Mouse (Mus musculus) hindbrain, embryonic 16.5 days (tissue): ENCODE measurements at regions not wholly inside any gene's neighbourhood (a gene's known extent, or its start where the extent isn't known, plus 50 kb on each side); places are given as distances from the start of the nearest gene placed in this dataset.

Experiments
- ATAC-seq: fragments of 200-750 bp; cut with Nextera tagmentation; 2 replicates; pipeline ENCODE4 v1.8.0; 2017; ENCODE audit warnings: moderate TSS enrichment, moderate library complexity
- H3K27ac ChIP-seq: fragments of 300-500 bp; sonication (generic); 2 replicates; pipeline ENCODE4 v1.5.1; 2014; ENCODE audit warnings: low read depth, mild to moderate bottlenecking, control low read depth, low read length, moderate library complexity
- H3K27me3 ChIP-seq: fragments of 300-500 bp; sonication (generic); replicated peaks from 2 replicates; pipeline ENCODE4 v1.6.1; 2014; ENCODE audit warnings: low read length; ENCODE audit not compliant: control insufficient read depth, insufficient read depth
- H3K36me3 ChIP-seq: fragments of 300-500 bp; sonication (generic); 2 replicates; pipeline ENCODE4 v1.6.1; 2014; ENCODE audit warnings: mild to moderate bottlenecking, low read length, moderate library complexity, mixed read lengths; ENCODE audit not compliant: control insufficient read depth, insufficient read depth
- H3K4me1 ChIP-seq: fragments of 300-500 bp; sonication (generic); 2 replicates; pipeline ENCODE4 v1.6.1; 2014; ENCODE audit warnings: low read depth, low read length; ENCODE audit not compliant: control insufficient read depth, insufficient read depth
- H3K4me2 ChIP-seq: fragments of 300-500 bp; sonication (generic); 2 replicates; pipeline ENCODE4 v1.6.1; 2014; ENCODE audit warnings: mild to moderate bottlenecking, low read length, control low read depth, moderate library complexity
- H3K4me3 ChIP-seq: fragments of 300-500 bp; sonication (generic); 2 replicates; pipeline ENCODE4 v1.5.1; 2014; ENCODE audit warnings: mild to moderate bottlenecking, low read length, control low read depth, moderate library complexity
- H3K9ac ChIP-seq: fragments of 300-500 bp; sonication (generic); 2 replicates; pipeline ENCODE4 v1.6.1; 2014; ENCODE audit warnings: low read depth, mild to moderate bottlenecking, control low read depth, low read length, moderate library complexity
- H3K9me3 ChIP-seq: fragments of 300-500 bp; sonication (generic); 2 replicates; pipeline ENCODE4 v1.6.1; 2014; ENCODE audit warnings: mild to moderate bottlenecking, low read length, moderate library complexity; ENCODE audit not compliant: control insufficient read depth
- WGBS: fragments of 180-500 bp; shearing (Covaris S2); extraction: QIAGEN DNeasy Blood & Tissue Kit; methylation state at CpG from one replicate; pipeline ENCODE4 v1.1.7; 2014; 5-methylcytosine and 5-hydroxymethylcytosine counted together

- Histone ChIP-seq H3K36me3 (no peaks in the 10 kb centered on the region), H3K27ac (no peak overlapping the region), H3K4me1 (peaks cover 16% of the 10 kb centered on the region), H3K4me2 (peak overlapping the region; percentile 45), H3K27me3 (no peaks in the 10 kb centered on the region), H3K9me3 (no peaks in the 10 kb centered on the region), H3K4me3 (no peak overlapping the region), H3K9ac (no peak overlapping the region; the same call in 1 of the 2 replicates)
- 19% methylated on average over 16 of the region's 16 CpGs for WGBS
- peak; percentile 79 for ATAC-seq
Observed at GRCm38 (mm10) chr14:62003013-62003781, 289.2 kb upstream of the Rnaseh2b start.

DNA sequence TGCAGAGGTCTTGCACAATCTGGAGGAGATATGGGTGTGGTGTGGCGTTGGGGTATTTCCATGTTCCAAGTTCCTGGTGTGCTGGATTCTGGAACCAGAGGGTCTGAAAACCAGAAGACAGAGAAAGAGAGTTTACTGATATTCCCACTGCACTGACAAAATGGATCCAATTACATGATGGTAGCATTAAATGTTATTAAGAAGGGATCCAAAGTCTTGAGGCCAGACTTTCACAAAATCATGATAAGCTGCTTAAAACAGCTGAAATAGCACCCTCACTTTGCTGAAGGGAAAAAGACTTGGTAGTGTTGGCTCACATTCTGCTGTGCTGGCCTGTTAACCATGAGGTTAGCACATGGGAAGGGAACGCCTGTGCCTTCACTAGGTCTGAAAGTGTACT, 288.6 kb upstream of the Rnaseh2b start:
- Histone ChIP-seq H3K4me2 (no peak overlapping the region; the same call in 1 of the 2 replicates), H3K4me1 (peaks cover 16% of the 10 kb centered on the region), H3K27me3 (no peaks in the 10 kb centered on the region), H3K36me3 (no peaks in the 10 kb centered on the region), H3K9me3 (no peaks in the 10 kb centered on the region), H3K9ac (no peak overlapping the region), H3K4me3 (no peak overlapping the region), H3K27ac (no peak overlapping the region)
- no peak for ATAC-seq
- WGBS = 81% methylated on average over 2 of the region's 2 CpGs

DNA sequence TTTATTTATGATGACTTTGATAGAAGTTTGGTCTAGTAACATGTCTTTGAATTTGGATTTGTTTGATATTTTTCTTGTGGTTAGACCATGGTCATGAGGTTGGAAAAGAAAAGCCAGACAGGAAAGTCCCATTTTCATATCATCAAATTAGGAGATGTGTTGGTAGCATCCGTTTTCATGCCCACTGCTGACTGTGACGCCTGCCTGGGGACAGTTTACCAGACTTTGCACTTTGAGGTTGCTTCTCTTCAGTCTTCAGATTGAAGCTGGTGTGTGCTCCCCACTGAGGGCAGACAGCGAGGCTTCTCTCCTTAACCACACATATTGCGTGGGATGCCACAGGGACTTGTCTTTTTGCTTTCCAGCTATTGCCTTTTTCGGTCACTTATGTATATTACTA, 283.7 kb upstream of the Rnaseh2b start:
- Histone ChIP-seq H3K4me1 (no peaks in the 10 kb centered on the region), H3K9ac (no peak overlapping the region), H3K36me3 (no peaks in the 10 kb centered on the region), H3K27ac (no peak overlapping the region), H3K9me3 (no peaks in the 10 kb centered on the region), H3K4me2 (no peak overlapping the region), H3K4me3 (no peak overlapping the region), H3K27me3 (no peaks in the 10 kb centered on the region)
- ATAC-seq = no peak
- WGBS = 94% methylated on average over 5 of the region's 5 CpGs

DNA sequence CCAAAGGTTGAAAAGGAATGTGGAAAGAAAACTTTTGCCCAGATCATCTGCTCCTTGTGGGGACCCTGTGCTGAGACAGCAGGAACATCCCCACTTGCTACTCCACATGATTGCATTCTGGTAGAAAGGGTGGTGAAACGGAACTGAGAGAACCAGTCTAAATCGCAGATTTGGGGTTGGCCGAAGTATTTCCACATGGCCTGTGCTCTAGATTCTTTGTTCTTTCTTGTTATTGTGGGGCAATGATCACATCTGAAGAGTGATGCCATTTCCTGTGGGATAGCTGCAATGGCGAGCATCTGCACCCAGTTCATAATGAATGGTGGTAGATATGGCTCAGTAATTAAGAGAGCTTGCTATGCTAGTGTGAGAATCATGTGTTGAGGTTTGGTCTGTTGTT, 273.6 kb upstream of the Rnaseh2b start:
- WGBS = 83% methylated on average over 4 of the region's 4 CpGs

DNA sequence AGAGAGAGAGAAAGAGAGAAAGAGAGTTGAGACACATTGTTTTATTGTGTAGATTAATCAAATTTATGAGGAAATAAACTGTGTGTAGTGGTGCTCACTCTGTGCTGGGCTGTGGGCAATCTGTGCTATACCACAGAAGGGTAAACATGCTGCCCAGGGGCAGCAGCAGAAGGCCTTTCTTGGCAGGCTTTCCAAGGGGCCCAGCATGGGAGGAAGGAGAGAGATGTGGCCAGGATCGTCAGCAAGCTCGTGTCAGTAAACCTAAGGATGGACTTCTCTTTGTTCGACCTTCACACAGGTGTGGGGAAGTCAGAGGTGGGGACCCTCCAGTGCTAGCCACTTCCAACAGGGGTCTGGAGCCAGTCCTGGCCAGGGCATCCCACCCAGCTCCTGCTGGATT, 271.4 kb upstream of the Rnaseh2b start:
- ATAC-seq = no peak
- H3K4me2 ChIP-seq = no peak overlapping the region
- WGBS = 64% methylated on average over 3 of the region's 3 CpGs
- H3K9ac ChIP-seq = no peak overlapping the region
- no peaks in the 10 kb centered on the region for H3K4me1 ChIP-seq
- H3K27ac ChIP-seq = no peak overlapping the region
- H3K27me3 ChIP-seq = no peaks in the 10 kb centered on the region
- H3K36me3 ChIP-seq = no peaks in the 10 kb centered on the region
- no peak overlapping the region for H3K4me3 ChIP-seq
- no peaks in the 10 kb centered on the region for H3K9me3 ChIP-seq

More for the DNA sequence above, 273.6 kb upstream of the Rnaseh2b start:
- Histone ChIP-seq H3K9ac (no peak overlapping the region), H3K27ac (no peak overlapping the region), H3K4me3 (no peak overlapping the region), H3K36me3 (no peaks in the 10 kb centered on the region), H3K27me3 (no peaks in the 10 kb centered on the region), H3K4me1 (no peaks in the 10 kb centered on the region), H3K4me2 (no peak overlapping the region), H3K9me3 (no peaks in the 10 kb centered on the region)
- ATAC-seq = no peak

GRCm38 (mm10) chr14:62022193-62022592, 270.2 kb upstream of the Rnaseh2b start:
- Histone ChIP-seq H3K4me3 (no peak overlapping the region), H3K4me2 (no peak overlapping the region), H3K27ac (no peak overlapping the region), H3K9me3 (no peaks in the 10 kb centered on the region), H3K4me1 (no peaks in the 10 kb centered on the region), H3K27me3 (no peaks in the 10 kb centered on the region), H3K9ac (no peak overlapping the region), H3K36me3 (no peaks in the 10 kb centered on the region)
- no peak for ATAC-seq
- WGBS = 92% methylated on average over 3 of the region's 3 CpGs

DNA sequence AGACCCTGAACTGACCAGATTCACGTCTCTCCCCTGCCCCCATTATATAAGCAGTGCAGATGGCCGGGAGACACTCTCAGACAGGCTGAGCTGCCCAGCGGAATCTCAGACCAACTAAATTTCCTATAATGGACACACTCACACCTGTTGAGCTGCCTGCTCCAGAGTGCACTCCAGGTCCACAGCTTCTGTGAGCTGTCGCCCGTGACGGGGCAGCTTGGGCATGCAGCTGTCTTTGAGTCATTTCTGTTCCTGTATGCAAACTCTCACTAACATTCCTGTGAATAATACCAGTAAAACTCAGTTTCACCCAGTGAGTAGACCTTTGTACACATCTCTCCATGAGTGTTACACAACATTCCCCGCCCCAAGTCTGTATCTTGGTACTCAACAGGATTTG, 269.4 kb upstream of the Rnaseh2b start:
- Histone ChIP-seq H3K27me3 (no peaks in the 10 kb centered on the region), H3K36me3 (no peaks in the 10 kb centered on the region), H3K9me3 (no peaks in the 10 kb centered on the region), H3K4me3 (no peak overlapping the region), H3K4me1 (no peaks in the 10 kb centered on the region), H3K27ac (no peak overlapping the region), H3K9ac (no peak overlapping the region), H3K4me2 (no peak overlapping the region)
- 84% methylated on average over 7 of the region's 7 CpGs for WGBS
- no peak for ATAC-seq

- no peak overlapping the region for H3K4me2 ChIP-seq
- ATAC-seq = no peak
- H3K27ac ChIP-seq = no peak overlapping the region
- H3K4me3 ChIP-seq = no peak overlapping the region
- no peaks in the 10 kb centered on the region for H3K27me3 ChIP-seq
- 82% methylated on average over 8 of the region's 8 CpGs for WGBS
- no peak overlapping the region for H3K9ac ChIP-seq
- no peaks in the 10 kb centered on the region for H3K4me1 ChIP-seq
- no peaks in the 10 kb centered on the region for H3K36me3 ChIP-seq
- H3K9me3 ChIP-seq = no peaks in the 10 kb centered on the region
Observed at GRCm38 (mm10) chr14:62027751-62028279, 264.6 kb upstream of the Rnaseh2b start.

DNA sequence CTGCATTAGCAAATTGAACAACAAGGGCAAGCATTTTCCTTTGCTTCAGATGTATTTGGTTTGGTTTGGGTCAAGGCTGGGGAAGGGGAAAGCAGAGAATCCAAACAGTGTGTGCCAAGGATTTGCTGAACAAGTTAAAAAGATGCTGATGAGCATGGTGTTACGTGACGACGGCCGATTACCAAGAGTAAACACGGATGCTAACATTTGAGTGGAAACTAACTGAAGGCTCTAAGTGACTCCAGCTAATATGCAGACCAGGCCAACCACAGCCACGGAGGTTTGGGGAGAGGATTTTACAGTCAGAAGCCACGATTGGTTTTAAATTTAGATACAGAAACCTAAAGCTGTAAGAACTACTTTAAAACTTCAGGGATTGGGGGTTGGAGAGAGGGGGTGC, 262.3 kb upstream of the Rnaseh2b start:
- H3K9ac ChIP-seq = no peak overlapping the region
- no peaks in the 10 kb centered on the region for H3K36me3 ChIP-seq
- no peak overlapping the region for H3K4me3 ChIP-seq
- no peak overlapping the region for H3K27ac ChIP-seq
- ATAC-seq = no peak
- no peaks in the 10 kb centered on the region for H3K27me3 ChIP-seq
- 79% methylated on average over 7 of the region's 7 CpGs for WGBS
- no peaks in the 10 kb centered on the region for H3K4me1 ChIP-seq
- no peak overlapping the region for H3K4me2 ChIP-seq
- H3K9me3 ChIP-seq = no peaks in the 10 kb centered on the region
